Mouse (Mus musculus) bone marrow, adult 2 months (tissue): Measurements from ENCODE around the gene Sh3gl3.

Experiments used
- CTCF ChIP-seq: fragments of 200-500 bp; IDR thresholded peaks from 2 replicates; pipeline ENCODE4 v1.5.1; 2011; ENCODE audit warnings: low read length, control low read depth; ENCODE audit not compliant: control insufficient read depth, insufficient read depth
- POLR2A ChIP-seq: fragments of 200-500 bp; IDR thresholded peaks from 2 replicates; pipeline ENCODE4 v1.6.1; 2011; ENCODE audit warnings: low read depth, mild to moderate bottlenecking, control low read depth, low read length, borderline replicate concordance; ENCODE audit not compliant: control insufficient read depth

- TF ChIP-seq CTCF (no peak), POLR2A (no peak)
These were observed 26.5 kb upstream of the Sh3gl3 start for GRCm38 (mm10) chr7:82147151-82147550.
